Mouse (Mus musculus) heart, adult 2 months (tissue): Measurements from ENCODE around the gene Klhl23.

Source experiments
- CTCF ChIP-seq: fragments of 200-600 bp; IDR thresholded peaks from 2 replicates; pipeline ENCODE4 v1.8.1; 2022; ENCODE audit warnings: antibody characterized with exemption, mild to moderate bottlenecking, moderate library complexity
- EP300 ChIP-seq: fragments of 200-500 bp; IDR thresholded peaks from 2 replicates; pipeline ENCODE4 v1.6.1; 2011; ENCODE audit warnings: low read depth, low read length, control low read depth; ENCODE audit not compliant: insufficient read depth
- POLR2A ChIP-seq: fragments of 200-500 bp; IDR thresholded peaks from 2 replicates; pipeline ENCODE4 v1.6.1; 2011; ENCODE audit warnings: mild to moderate bottlenecking, low read depth, low read length, control low read depth; ENCODE audit not compliant: insufficient read depth

GRCm38 (mm10) chr2:69860972-69861452 is 39.3 kb downstream of the Klhl23 start:
- no peak for TF ChIP-seq CTCF
- no peak for TF ChIP-seq POLR2A
- no peak for TF ChIP-seq EP300
